In genomic region chr1:152417602-152418001, GRCm38 (mm10) we compare ENCODE assay signal across 10 mouse cellular contexts. TPM values are rescaled to one million over a fixed set of nuclear protein-coding genes. Genes with fewer than 3 reads are reported as not detected.
DNase-seq lines count a peak whose midpoint lies in the region; ATAC-seq lines count a peak whose summit lies in the region.
"Had no signal": no experiment of that assay in that cellular context is flagged by ENCODE, and none has a peak within 500 bp of the region (broad histone marks: within the 10 kb centered on the region; RNA-seq: fewer than 3 reads in every experiment).

No protein-coding gene starts in this region.

- ATAC-seq in hindbrain, embryonic 13.5 days (ENCODE audit: low FRiP score), result no peak
- peak; percentile 75; the same call in 1 of the 2 replicates for ATAC-seq in kidney, embryonic 14.5 days (ENCODE audit: low FRiP score, low TSS enrichment)
- no peak for ATAC-seq in liver, embryonic 12.5 days

- H3K4me3 ChIP-seq in hindbrain, embryonic 10.5 days, result no peak overlapping the region
- no peak overlapping the region for H3K4me3 ChIP-seq in hindbrain, embryonic 13.5 days
- no peak overlapping the region for H3K4me3 ChIP-seq in kidney, embryonic 14.5 days (ENCODE audit: low read length)
- no peak overlapping the region for H3K4me3 ChIP-seq in liver, embryonic 12.5 days
- H3K4me3 ChIP-seq: neural tube, embryonic 13.5 days had no signal

- WGBS in hindbrain, embryonic 10.5 days, result 43% methylated on average over 5 of the region's 5 CpGs
- 35% methylated on average over 5 of the region's 5 CpGs for WGBS in hindbrain, embryonic 13.5 days
- 21% methylated on average over 5 of the region's 5 CpGs for WGBS in kidney, embryonic 14.5 days
- 49% methylated on average over 5 of the region's 5 CpGs for WGBS in liver, embryonic 12.5 days (ENCODE audit: insufficient replicate concordance)

- peaks cover 6% of the 10 kb centered on the region for H3K4me1 ChIP-seq in hindbrain, embryonic 10.5 days (replicated peaks)
- H3K4me1 ChIP-seq in hindbrain, embryonic 13.5 days (replicated peaks), result no peaks in the 10 kb centered on the region; the same call in 1 of the 2 replicates
- H3K4me1 ChIP-seq in kidney, embryonic 14.5 days (ENCODE audit: control insufficient read depth, insufficient read depth, low read length), result no peaks in the 10 kb centered on the region
- H3K4me1 ChIP-seq in liver, embryonic 12.5 days, result no peaks in the 10 kb centered on the region

- no peaks in the 10 kb centered on the region for H3K36me3 ChIP-seq in hindbrain, embryonic 10.5 days
- no peaks in the 10 kb centered on the region for H3K36me3 ChIP-seq in hindbrain, embryonic 13.5 days
- H3K36me3 ChIP-seq in kidney, embryonic 14.5 days (ENCODE audit: control insufficient read depth, insufficient read depth, low read length), result no peaks in the 10 kb centered on the region
- no peaks in the 10 kb centered on the region for H3K36me3 ChIP-seq in liver, embryonic 12.5 days
- H3K36me3 ChIP-seq: neural tube, embryonic 13.5 days had no signal

- H3K27me3 ChIP-seq in hindbrain, embryonic 10.5 days (ENCODE audit: insufficient read depth, poor library complexity, severe bottlenecking), result no peaks in the 10 kb centered on the region
- no peaks in the 10 kb centered on the region for H3K27me3 ChIP-seq in hindbrain, embryonic 13.5 days
- no peaks in the 10 kb centered on the region for H3K27me3 ChIP-seq in kidney, embryonic 14.5 days (ENCODE audit: control insufficient read depth, insufficient read depth, low read length)
- H3K27me3 ChIP-seq in liver, embryonic 12.5 days (replicated peaks), result no peaks in the 10 kb centered on the region
- H3K27me3 ChIP-seq: neural tube, embryonic 13.5 days had no signal

- H3K9ac ChIP-seq in hindbrain, embryonic 13.5 days, result no peak overlapping the region
- no peak overlapping the region for H3K9ac ChIP-seq in kidney, embryonic 14.5 days (ENCODE audit: low read depth, low read length)
- no peak overlapping the region for H3K9ac ChIP-seq in liver, embryonic 12.5 days
- H3K9ac ChIP-seq: neural tube, embryonic 13.5 days had no signal

- H3K4me2 ChIP-seq in hindbrain, embryonic 13.5 days, result no peak overlapping the region
- no peak overlapping the region for H3K4me2 ChIP-seq in kidney, embryonic 14.5 days (replicated peaks; ENCODE audit: low read depth, low read length)
- H3K4me2 ChIP-seq in liver, embryonic 12.5 days, result no peak overlapping the region
- H3K4me2 ChIP-seq: neural tube, embryonic 13.5 days had no signal

- peaks cover 2% of the 10 kb centered on the region; the same call in 1 of the 2 replicates for H3K9me3 ChIP-seq in hindbrain, embryonic 10.5 days
- no peaks in the 10 kb centered on the region for H3K9me3 ChIP-seq in hindbrain, embryonic 13.5 days
- no peaks in the 10 kb centered on the region for H3K9me3 ChIP-seq in kidney, embryonic 14.5 days (ENCODE audit: control insufficient read depth, low read length)
- H3K9me3 ChIP-seq in liver, embryonic 12.5 days (replicated peaks), result no peaks in the 10 kb centered on the region

- H3K27ac ChIP-seq in hindbrain, embryonic 10.5 days, result peak overlapping the region; percentile 5; the same call in 1 of the 2 replicates
- H3K27ac ChIP-seq in hindbrain, embryonic 13.5 days, result no peak overlapping the region
- H3K27ac ChIP-seq in kidney, embryonic 14.5 days (ENCODE audit: low read depth, low read length), result no peak overlapping the region
- H3K27ac ChIP-seq in liver, embryonic 12.5 days, result no peak overlapping the region
- H3K27ac ChIP-seq: neural tube, embryonic 13.5 days had no signal

- no peak for DNase-seq in hindbrain, embryonic 10.5 days (ENCODE audit: low spot score)
- DNase-seq in heart, adult 18-20 months, result peak; percentile 43 to 73
- peak; percentile 40 for DNase-seq in lung, postnatal 36 days
- no peak for DNase-seq in frontal cortex, postnatal 36 days (ENCODE audit: low spot score in 2 of 2)
- DNase-seq in retina, embryonic 14.5 days (ENCODE audit: low spot score), result no peak
- DNase-seq: spleen, adult 18-20 months had no signal

RNA-seq across cellular contexts. Expression of gene Colgalt2, which starts 18.0 kb away (rescaled TPM):
- polyA plus RNA-seq in hindbrain, embryonic 10.5 days (2016; fragmentation: Nextera tagmentation; extraction: Ambion mirVana), result 1.7 and 1.8 TPM in 2 replicates
- 2.5 and 2.9 TPM in 2 replicates for polyA plus RNA-seq in hindbrain, embryonic 13.5 days (2015; fragmentation: Nextera tagmentation; extraction: Ambion mirVana)
- total RNA-seq in heart, adult 18-20 months (2021), result 1 to 10 TPM; 3.0 to 3.2 TPM
- polyA plus RNA-seq in kidney, embryonic 14.5 days (2014; fragmentation: Nextera tagmentation; extraction: Ambion mirVana), result 1.0 and 1.3 TPM in 2 replicates
- 0.57 and 0.60 TPM in 2 replicates for polyA plus RNA-seq in liver, embryonic 12.5 days (2016; fragmentation: Nextera tagmentation; extraction: Ambion mirVana)

RNA-seq across cellular contexts. Expression of gene Tsen15, which starts 31.1 kb away (rescaled TPM):
- polyA plus RNA-seq in hindbrain, embryonic 10.5 days (2016; fragmentation: Nextera tagmentation; extraction: Ambion mirVana), result 49.9 and 64.4 TPM in 2 replicates
- polyA plus RNA-seq in hindbrain, embryonic 13.5 days (2015; fragmentation: Nextera tagmentation; extraction: Ambion mirVana), result 26.7 and 31.0 TPM in 2 replicates
- total RNA-seq in heart, adult 18-20 months (2021), result 10 to 100 TPM; 21.0 to 21.5 TPM
- 83.5 and 102 TPM in 2 replicates for polyA plus RNA-seq in kidney, embryonic 14.5 days (2014; fragmentation: Nextera tagmentation; extraction: Ambion mirVana)
- 45.0 and 46.5 TPM in 2 replicates for polyA plus RNA-seq in liver, embryonic 12.5 days (2016; fragmentation: Nextera tagmentation; extraction: Ambion mirVana)

Comparison
In these comparisons a context has a peak if more than half of its experiments do, and no peak if none do; other contexts are left out.
1. DNase-seq: peak in heart, adult 18-20 months (2 of 2) and lung, postnatal 36 days (single experiment); none in hindbrain, embryonic 10.5 days (single experiment), frontal cortex, postnatal 36 days (0 of 2) and retina, embryonic 14.5 days (single experiment).